Mouse (Mus musculus): ENCODE measurements around the gene Fthl17f. TPM values are rescaled to one million over a fixed set of nuclear protein-coding genes. Genes with fewer than 3 reads are reported as not detected.
"Not testable (repeated sequence)": the region's sequence is repeated elsewhere in the genome, so short reads cannot be mapped to it uniquely, and the experiment has no call there.

Fthl17f gene
- not detected for total RNA-seq (2021)
- long read RNA-seq, experiment 1 = 0 reads
- long read RNA-seq, experiment 2 = 0 reads

DNA sequence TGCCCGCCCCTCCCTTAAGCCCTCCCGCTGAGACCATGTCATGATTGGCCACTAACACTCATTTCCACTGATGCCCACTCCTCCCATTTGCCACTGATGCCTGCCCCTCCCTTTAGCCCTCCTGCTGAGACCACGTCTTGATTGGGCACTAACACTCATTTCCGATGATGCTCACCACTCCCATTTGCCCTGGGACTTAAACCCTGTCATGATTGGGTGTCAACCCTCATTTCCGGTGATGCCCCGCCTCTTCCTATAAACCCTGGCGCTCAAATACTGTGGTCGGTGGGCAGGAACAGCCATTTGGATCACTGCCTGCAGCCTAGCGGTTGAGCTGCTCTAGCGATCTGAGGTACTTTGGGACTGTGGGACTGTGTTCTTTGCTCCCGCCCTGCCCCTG lies at the start of gene Fthl17f:
Gene Fthl17f (plus strand): TSS at position 301 of the 400 bp plus-strand sequence.
- not testable (repeated sequence) for DNase-seq

DNA sequence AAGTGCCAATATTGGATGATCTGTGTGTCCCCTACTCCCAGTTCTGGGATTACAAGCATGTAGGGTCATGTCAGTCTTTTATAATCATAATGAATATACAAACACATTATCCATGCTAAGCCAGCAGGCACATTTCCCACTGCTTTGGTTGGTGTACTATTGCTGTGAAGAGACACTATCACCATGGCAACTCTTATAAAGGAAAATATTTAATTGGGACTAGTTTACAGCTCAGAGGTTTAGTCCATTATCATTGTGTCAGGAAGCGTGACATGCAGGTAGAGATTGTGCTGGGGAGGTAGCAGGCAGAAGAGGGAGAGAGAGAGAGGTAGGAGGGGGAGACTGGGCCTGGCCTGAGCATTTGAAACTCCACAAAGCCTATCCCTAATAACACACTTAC lies 46.7 kb upstream of the Fthl17f start:
- DNase-seq = no peak

DNA sequence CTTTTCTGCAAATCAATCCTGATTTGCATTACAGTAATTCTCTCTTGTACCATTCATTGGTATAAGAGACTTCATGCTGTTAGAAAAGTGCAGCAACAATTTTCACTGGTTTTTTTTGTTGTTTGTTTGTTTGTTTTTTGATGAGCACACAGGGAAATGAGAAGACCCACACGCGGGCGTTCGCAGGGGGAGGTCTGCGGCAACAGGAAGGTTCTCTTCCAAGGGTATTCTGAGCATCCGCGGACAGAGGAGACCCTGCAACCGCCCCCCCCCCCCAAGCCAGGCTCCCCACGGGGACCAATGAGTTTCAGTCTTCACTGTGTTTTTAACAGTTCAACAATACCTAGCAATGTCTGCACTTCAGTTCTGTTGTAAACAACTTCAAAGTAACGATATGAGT lies 43.3 kb upstream of the Fthl17f start:
- no peak for DNase-seq

DNA sequence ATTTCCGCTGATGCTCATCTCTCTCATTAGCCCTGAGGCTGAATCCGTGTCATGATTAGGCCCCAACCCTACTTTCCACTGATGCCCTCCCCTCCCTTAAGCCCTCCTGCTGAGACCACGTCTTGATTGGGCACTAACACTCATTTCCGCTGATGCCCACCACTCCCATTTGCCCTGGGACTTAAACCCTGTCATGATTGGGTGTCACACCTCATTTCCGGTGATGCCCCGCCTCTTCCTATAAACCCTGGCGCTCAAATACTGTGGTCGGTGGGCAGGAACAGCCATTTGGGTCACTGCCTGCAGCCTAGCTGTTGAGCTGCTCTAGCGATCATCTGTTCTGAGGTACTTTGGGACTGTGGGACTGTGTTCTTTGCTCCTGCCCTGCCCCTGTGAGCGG lies 29.6 kb upstream of the Fthl17f start, which contains the start of gene Fthl17e:
Gene Fthl17e (plus strand): TSS at position 301 of the 400 bp plus-strand sequence.
- DNase-seq = not testable (repeated sequence)

DNA sequence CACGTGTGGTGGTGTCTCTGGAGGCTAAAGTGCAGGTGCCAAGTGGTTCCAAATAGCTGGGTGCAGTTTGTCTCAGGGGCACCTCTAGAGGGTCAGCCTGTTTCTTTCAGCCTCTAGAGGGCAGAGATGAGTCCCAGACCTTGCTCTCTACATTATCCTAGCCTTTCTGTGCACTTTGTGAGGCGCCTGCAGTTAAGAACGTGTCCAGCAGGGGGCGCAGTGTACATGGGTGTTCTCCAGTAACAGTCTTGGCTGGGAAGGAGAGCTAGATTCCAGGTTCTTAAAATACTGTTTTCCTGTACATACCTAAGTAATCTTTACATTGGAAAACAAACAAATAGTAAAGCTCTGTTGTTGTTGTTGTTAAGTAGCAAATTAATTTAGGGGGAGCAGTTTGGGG lies 21.2 kb upstream of the Fthl17f start:
- not testable (repeated sequence) for DNase-seq

DNA sequence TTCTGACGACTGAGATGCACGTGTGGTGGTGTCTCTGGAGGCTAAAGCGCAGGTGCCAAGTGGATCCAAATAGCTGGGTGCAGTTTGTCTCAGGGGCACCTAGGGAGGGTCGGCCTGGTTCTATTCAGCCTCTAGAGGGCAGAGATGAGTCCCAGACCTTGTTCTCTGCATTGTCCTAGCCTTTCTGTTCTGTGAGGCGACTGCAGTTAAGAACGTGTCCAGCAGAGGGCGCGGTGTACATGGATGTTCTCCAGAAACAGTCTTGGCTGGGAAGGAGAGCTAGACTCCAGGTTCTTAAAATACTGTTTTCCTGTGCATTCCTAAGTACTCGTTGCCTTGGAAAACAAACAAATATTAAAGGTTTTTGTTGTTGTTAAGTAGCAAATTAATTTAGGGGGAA lies 1.9 kb upstream of the Fthl17f start:
- DNase-seq = peak; percentile 55

DNA sequence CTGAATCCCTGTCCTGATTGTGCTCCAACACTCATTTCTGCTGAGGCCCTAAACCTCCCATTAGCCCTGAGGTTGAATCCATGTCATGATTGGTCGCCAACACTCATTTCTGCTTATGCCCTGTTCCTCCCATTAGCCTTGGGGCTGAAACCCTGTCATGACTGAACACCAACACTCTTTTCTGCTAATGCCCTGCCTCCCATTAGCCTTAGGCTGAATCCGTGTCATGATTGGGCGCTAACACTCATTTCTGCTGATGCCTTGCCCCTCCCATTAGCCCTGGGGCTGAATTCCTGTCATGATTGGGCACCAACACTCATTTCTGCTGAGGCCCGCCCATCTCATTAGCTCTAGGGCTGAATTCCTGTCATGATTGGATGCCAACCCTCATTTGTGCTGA lies 714 bp upstream of the Fthl17f start:
- DNase-seq = no peak

DNA sequence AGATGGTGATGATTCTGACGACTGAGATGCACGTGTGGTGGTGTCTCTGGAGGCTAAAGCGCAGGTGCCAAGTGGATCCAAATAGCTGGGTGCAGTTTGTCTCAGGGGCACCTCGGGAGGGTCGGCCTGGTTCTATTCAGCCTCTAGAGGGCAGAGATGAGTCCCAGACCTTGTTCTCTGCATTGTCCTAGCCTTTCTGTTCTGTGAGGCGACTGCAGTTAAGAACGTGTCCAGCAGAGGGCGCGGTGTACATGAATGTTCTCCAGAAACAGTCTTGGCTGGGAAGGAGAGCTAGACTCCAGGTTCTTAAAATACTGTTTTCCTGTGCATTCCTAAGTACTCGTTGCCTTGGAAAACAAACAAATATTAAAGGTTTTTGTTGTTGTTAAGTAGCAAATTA lies 14.9 kb downstream of the Fthl17f start:
- not testable (repeated sequence) for DNase-seq

DNA sequence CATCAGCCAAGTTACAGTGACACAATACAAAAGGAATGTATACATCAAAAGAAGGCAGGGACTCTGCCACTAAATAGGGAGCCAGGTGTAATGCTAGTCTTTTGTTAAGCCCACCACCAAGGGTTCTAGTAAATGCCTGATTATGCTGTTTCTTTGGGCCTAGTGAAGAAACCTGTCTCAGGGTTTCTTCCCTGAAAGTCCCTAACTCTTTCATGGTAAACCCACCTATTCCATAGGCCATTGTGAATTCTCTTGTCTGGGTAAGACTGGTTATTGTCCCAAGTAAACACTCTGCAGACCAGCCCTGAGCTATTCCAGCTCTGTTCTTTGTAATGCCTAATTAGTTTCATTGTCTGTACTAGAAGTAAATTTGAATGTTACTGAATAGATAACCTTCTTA lies 32.3 kb downstream of the Fthl17f start:
- not testable (repeated sequence) for DNase-seq

DNA sequence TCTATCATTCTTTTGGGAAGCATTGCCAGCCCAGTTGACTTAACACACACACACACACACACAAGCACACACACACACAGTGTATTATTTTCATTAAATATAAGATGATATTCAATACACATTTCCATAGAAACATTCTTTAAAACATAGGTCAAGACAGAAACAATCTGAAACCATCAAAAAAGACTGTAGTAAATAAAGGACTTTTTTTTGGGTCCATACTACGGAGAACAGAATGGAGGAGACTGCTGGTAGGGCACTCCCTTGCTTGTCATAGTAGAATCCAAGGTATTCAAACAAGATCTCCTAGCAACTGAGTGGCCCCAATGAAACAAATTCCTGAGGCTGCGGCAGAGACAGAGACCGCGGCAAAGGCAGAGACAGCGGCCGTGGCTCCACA lies 41.4 kb downstream of the Fthl17f start, which contains the start of gene 4930402K13Rik:
Gene 4930402K13Rik (plus strand): TSS at position 301 of the 400 bp plus-strand sequence.
- no peak for DNase-seq

DNA sequence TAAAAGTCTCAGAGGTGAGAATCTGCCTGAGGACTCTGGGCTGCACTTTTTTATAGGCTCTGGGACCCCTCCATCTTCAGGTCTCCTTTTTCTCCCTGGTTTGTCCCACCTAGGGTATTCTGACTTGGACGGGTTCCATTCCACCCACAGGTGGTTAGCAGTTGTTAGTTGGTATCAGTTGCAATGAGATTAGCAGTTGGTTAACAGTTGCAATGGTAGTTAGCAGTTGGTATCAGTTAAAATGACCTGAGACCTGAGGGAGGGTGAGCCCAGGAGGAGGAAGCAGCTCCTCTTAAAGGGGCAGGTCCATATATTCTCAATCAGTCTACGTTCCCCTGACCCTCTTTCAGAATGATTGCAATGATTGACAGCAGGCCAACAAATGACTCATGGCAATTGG lies 47.6 kb downstream of the Fthl17f start:
- no peak for DNase-seq

Other genes starting within 250 kb of the Fthl17f start
- gene Gm6592, start 219.0 kb upstream of the Fthl17f start, total RNA-seq (2021) = not detected
- not detected for gene Gm5751, start 188.8 kb upstream of the Fthl17f start, total RNA-seq (2021)
- gene B630019K06Rik, start 170.6 kb upstream of the Fthl17f start, total RNA-seq (2021) = under 1 TPM; 0.33 to 0.46 TPM
- not detected for gene Fthl17b, start 100.0 kb upstream of the Fthl17f start, total RNA-seq (2021)
- gene Fthl17c, start 86.5 kb upstream of the Fthl17f start, total RNA-seq (2021) = not detected
- not detected for gene Fthl17d, start 76.3 kb upstream of the Fthl17f start, total RNA-seq (2021)
- gene Fthl17e, start 29.5 kb upstream of the Fthl17f start, total RNA-seq (2021) = not detected
- gene 4930402K13Rik, start 41.5 kb downstream of the Fthl17f start, total RNA-seq (2021) = not detected
- under 1 TPM; 0.20 to 0.24 TPM for gene Lancl3, start 136.9 kb downstream of the Fthl17f start, total RNA-seq (2021)
- gene Gm14862, start 193.9 kb downstream of the Fthl17f start, total RNA-seq (2021) = not detected
- 1 to 10 TPM; 3.8 TPM for gene Xk, start 209.7 kb downstream of the Fthl17f start, total RNA-seq (2021)
- gene H2al1m, start 220.7 kb downstream of the Fthl17f start, total RNA-seq (2021) = not detected